Mouse (Mus musculus): ENCODE data around the gene BC016579. TPM values are rescaled to one million over a fixed set of nuclear protein-coding genes. Genes with fewer than 3 reads are reported as not detected.

Gene BC016579
- polyA plus RNA-seq, 1 experiment: not detected

- Histone ChIP-seq H3K36me3 (ENCODE audit: control insufficient read depth, insufficient read depth) (no peaks in the 10 kb centered on the region), H3K79me2 (ENCODE audit: control insufficient read depth, insufficient read depth) (no peaks in the 10 kb centered on the region), H3K79me3 (ENCODE audit: low read depth) (no peaks in the 10 kb centered on the region), H3K4me3 (ENCODE audit: insufficient read depth, poor library complexity, severe bottlenecking) (no peak overlapping the region), H3K27me3 (ENCODE audit: control insufficient read depth, insufficient read depth, insufficient read length) (peaks cover 5% of the 10 kb centered on the region), H3ac (ENCODE audit: control insufficient read depth, insufficient read length, low read depth) (no peak overlapping the region)
- TF ChIP-seq CEBPB (IDR thresholded peaks at IDR 0.05; ENCODE audit: low read depth) (no peak), MYOD1 (IDR thresholded peaks at IDR 0.05; ENCODE audit: control insufficient read depth, insufficient read length, low read depth) (no peak), MAX (IDR thresholded peaks at IDR 0.05) (no peak), MYOG (IDR thresholded peaks at IDR 0.05; ENCODE audit: control insufficient read depth, extremely low read depth, insufficient read length) (no peak), USF1 (IDR thresholded peaks at IDR 0.05; ENCODE audit: low read depth) (no peak), CTCF (IDR thresholded peaks at IDR 0.05; ENCODE audit: control insufficient read depth, insufficient read depth, insufficient read length) (no peak), FOSL1 (IDR thresholded peaks at IDR 0.05; ENCODE audit: insufficient read depth, low read length, poor library complexity, severe bottlenecking) (no peak)
These were observed 36.3 kb upstream of the BC016579 start for GRCm38 (mm10) chr16:45690178-45690577.

- Histone ChIP-seq H3K36me3 (ENCODE audit: control insufficient read depth, insufficient read depth) (no peaks in the 10 kb centered on the region), H3K27me3 (ENCODE audit: control insufficient read depth, insufficient read depth, insufficient read length) (peaks cover 5% of the 10 kb centered on the region), H3K79me2 (ENCODE audit: control insufficient read depth, insufficient read depth) (no peaks in the 10 kb centered on the region), H3K4me3 (ENCODE audit: insufficient read depth, poor library complexity, severe bottlenecking) (no peak overlapping the region), H3K79me3 (ENCODE audit: low read depth) (no peaks in the 10 kb centered on the region), H3ac (ENCODE audit: control insufficient read depth, insufficient read length, low read depth) (no peak overlapping the region)
- no peak for TF ChIP-seq MYOG (IDR thresholded peaks at IDR 0.05; ENCODE audit: control insufficient read depth, extremely low read depth, insufficient read length)
These were observed 33.0 kb upstream of the BC016579 start for GRCm38 (mm10) chr16:45686833-45687232.

- no peaks in the 10 kb centered on the region for H3K79me3 ChIP-seq (ENCODE audit: low read depth)
- no peak for TF ChIP-seq MAX (IDR thresholded peaks at IDR 0.05)
- no peaks in the 10 kb centered on the region for H3K36me3 ChIP-seq (ENCODE audit: control insufficient read depth, insufficient read depth)
- peaks cover 5% of the 10 kb centered on the region for H3K27me3 ChIP-seq (ENCODE audit: control insufficient read depth, insufficient read depth, insufficient read length)
- H3ac ChIP-seq (ENCODE audit: control insufficient read depth, insufficient read length, low read depth): no peak overlapping the region
- H3K79me2 ChIP-seq (ENCODE audit: control insufficient read depth, insufficient read depth): no peaks in the 10 kb centered on the region
- H3K4me3 ChIP-seq (ENCODE audit: insufficient read depth, poor library complexity, severe bottlenecking): no peak overlapping the region
These were observed 31.4 kb upstream of the BC016579 start for GRCm38 (mm10) chr16:45685295-45685694.

GRCm38 (mm10) chr16:45684815-45685214 is 30.9 kb upstream of the BC016579 start:
- Histone ChIP-seq H3ac (ENCODE audit: control insufficient read depth, insufficient read length, low read depth) (no peak overlapping the region), H3K4me3 (ENCODE audit: insufficient read depth, poor library complexity, severe bottlenecking) (no peak overlapping the region), H3K79me3 (ENCODE audit: low read depth) (no peaks in the 10 kb centered on the region), H3K36me3 (ENCODE audit: control insufficient read depth, insufficient read depth) (no peaks in the 10 kb centered on the region), H3K79me2 (ENCODE audit: control insufficient read depth, insufficient read depth) (no peaks in the 10 kb centered on the region), H3K27me3 (ENCODE audit: control insufficient read depth, insufficient read depth, insufficient read length) (peaks cover 5% of the 10 kb centered on the region)
- no peak for TF ChIP-seq USF1 (IDR thresholded peaks at IDR 0.05; ENCODE audit: low read depth)
- TF ChIP-seq CTCF (IDR thresholded peaks at IDR 0.05; ENCODE audit: control insufficient read depth, insufficient read depth, insufficient read length): peak; percentile 19

GRCm38 (mm10) chr16:45676462-45676861 is 22.6 kb upstream of the BC016579 start:
- no peaks in the 10 kb centered on the region for H3K36me3 ChIP-seq (ENCODE audit: control insufficient read depth, insufficient read depth)
- no peak overlapping the region for H3K4me3 ChIP-seq (ENCODE audit: insufficient read depth, poor library complexity, severe bottlenecking)
- H3K79me2 ChIP-seq (ENCODE audit: control insufficient read depth, insufficient read depth): no peaks in the 10 kb centered on the region
- TF ChIP-seq CTCF (IDR thresholded peaks at IDR 0.05; ENCODE audit: control insufficient read depth, insufficient read depth, insufficient read length) (peak; percentile 13), FOSL1 (IDR thresholded peaks at IDR 0.05; ENCODE audit: insufficient read depth, low read length, poor library complexity, severe bottlenecking) (no peak)
- H3K27me3 ChIP-seq (ENCODE audit: control insufficient read depth, insufficient read depth, insufficient read length): no peaks in the 10 kb centered on the region
- no peaks in the 10 kb centered on the region for H3K79me3 ChIP-seq (ENCODE audit: low read depth)
- H3ac ChIP-seq (ENCODE audit: control insufficient read depth, insufficient read length, low read depth): no peak overlapping the region

- Histone ChIP-seq H3K79me2 (ENCODE audit: control insufficient read depth, insufficient read depth) (no peaks in the 10 kb centered on the region), H3ac (ENCODE audit: control insufficient read depth, insufficient read length, low read depth) (no peak overlapping the region), H3K36me3 (ENCODE audit: control insufficient read depth, insufficient read depth) (no peaks in the 10 kb centered on the region), H3K27me3 (ENCODE audit: control insufficient read depth, insufficient read depth, insufficient read length) (no peaks in the 10 kb centered on the region), H3K4me3 (ENCODE audit: insufficient read depth, poor library complexity, severe bottlenecking) (no peak overlapping the region), H3K79me3 (ENCODE audit: low read depth) (no peaks in the 10 kb centered on the region)
- TF ChIP-seq MAX (IDR thresholded peaks at IDR 0.05) (no peak), FOSL1 (IDR thresholded peaks at IDR 0.05; ENCODE audit: insufficient read depth, low read length, poor library complexity, severe bottlenecking) (no peak), MYOG (IDR thresholded peaks at IDR 0.05; ENCODE audit: control insufficient read depth, extremely low read depth, insufficient read length) (no peak), MYOD1 (IDR thresholded peaks at IDR 0.05; ENCODE audit: control insufficient read depth, insufficient read length, low read depth) (no peak), CTCF (IDR thresholded peaks at IDR 0.05; ENCODE audit: control insufficient read depth, insufficient read depth, insufficient read length) (no peak), CEBPB (IDR thresholded peaks at IDR 0.05; ENCODE audit: low read depth) (no peak), USF1 (IDR thresholded peaks at IDR 0.05; ENCODE audit: low read depth) (no peak)
These were observed 16.1 kb upstream of the BC016579 start for GRCm38 (mm10) chr16:45670005-45670404.

- no peak overlapping the region for H3K4me3 ChIP-seq (ENCODE audit: insufficient read depth, poor library complexity, severe bottlenecking)
- H3K27me3 ChIP-seq (ENCODE audit: control insufficient read depth, insufficient read depth, insufficient read length): no peaks in the 10 kb centered on the region
- H3K79me2 ChIP-seq (ENCODE audit: control insufficient read depth, insufficient read depth): no peaks in the 10 kb centered on the region
- no peaks in the 10 kb centered on the region for H3K36me3 ChIP-seq (ENCODE audit: control insufficient read depth, insufficient read depth)
- H3K79me3 ChIP-seq (ENCODE audit: low read depth): no peaks in the 10 kb centered on the region
- H3ac ChIP-seq (ENCODE audit: control insufficient read depth, insufficient read length, low read depth): no peak overlapping the region
- TF ChIP-seq CEBPB (IDR thresholded peaks at IDR 0.05; ENCODE audit: low read depth) (no peak), FOSL1 (IDR thresholded peaks at IDR 0.05; ENCODE audit: insufficient read depth, low read length, poor library complexity, severe bottlenecking) (no peak), MYOG (IDR thresholded peaks at IDR 0.05; ENCODE audit: control insufficient read depth, extremely low read depth, insufficient read length) (no peak), USF1 (IDR thresholded peaks at IDR 0.05; ENCODE audit: low read depth) (no peak), MAX (IDR thresholded peaks at IDR 0.05) (no peak), CTCF (IDR thresholded peaks at IDR 0.05; ENCODE audit: control insufficient read depth, insufficient read depth, insufficient read length) (no peak), MYOD1 (IDR thresholded peaks at IDR 0.05; ENCODE audit: control insufficient read depth, insufficient read length, low read depth) (no peak)
These were observed 14.3 kb upstream of the BC016579 start for GRCm38 (mm10) chr16:45668178-45668577.

All from C2C12 (cell line).